Mouse (Mus musculus): ENCODE measurements at regions not wholly inside any gene's neighbourhood (a gene's known extent, or its start where the extent isn't known, plus 50 kb on each side); places are given as distances from the start of the nearest gene placed in this dataset.

- CTCF ChIA-PET, result no interaction called here
Measured at GRCm38 (mm10) chr3:128787686-128788085, 412.0 kb upstream of the Pitx2 start.

- CTCF ChIA-PET, result no interaction called here
Measured at GRCm38 (mm10) chr3:128795931-128796330, 403.7 kb upstream of the Pitx2 start.

GRCm38 (mm10) chr3:128797829-128798228, 401.8 kb upstream of the Pitx2 start:
- CTCF ChIA-PET, result no interaction called here

DNA sequence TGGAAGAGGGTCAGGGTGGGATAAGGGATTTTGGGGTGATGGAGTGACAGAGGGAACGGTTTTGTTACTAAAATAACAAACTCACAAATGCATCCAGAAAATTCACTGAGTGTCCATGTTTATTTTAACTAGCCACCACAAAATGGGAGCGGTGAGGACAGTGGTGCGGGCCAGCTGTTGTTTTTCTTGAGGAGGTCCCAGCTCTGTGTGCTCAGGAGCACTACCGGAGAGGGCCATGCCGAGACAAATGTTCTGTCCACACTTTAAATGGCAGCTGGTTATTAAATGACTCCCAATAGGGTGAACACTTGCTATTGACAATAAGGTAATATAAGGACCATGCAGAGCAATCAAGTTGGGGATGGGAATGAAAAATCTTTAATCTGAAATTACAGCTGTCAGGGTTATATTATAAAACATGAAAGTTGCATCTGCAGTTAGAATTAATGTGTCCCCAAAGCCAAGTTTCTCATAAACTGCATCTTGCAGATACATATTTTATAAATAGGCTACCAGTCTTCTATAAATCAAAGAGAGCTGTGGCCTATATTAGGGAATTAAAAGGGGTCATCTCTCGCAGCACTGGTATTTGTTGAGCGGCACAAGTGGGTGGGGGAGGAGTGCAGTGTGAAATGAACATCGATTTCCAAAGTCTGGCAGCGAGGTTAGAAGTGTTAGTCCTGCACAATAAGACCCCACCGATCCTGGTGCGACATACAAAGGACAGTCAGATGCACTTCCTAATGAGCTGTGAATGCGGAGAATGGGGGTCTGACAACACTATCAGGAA, 370.1 kb upstream of the Pitx2 start:
- CTCF ChIA-PET, result no interaction called here

- CTCF ChIA-PET, result no interaction called here
Measured at GRCm38 (mm10) chr3:128850327-128850977, 349.2 kb upstream of the Pitx2 start.

DNA sequence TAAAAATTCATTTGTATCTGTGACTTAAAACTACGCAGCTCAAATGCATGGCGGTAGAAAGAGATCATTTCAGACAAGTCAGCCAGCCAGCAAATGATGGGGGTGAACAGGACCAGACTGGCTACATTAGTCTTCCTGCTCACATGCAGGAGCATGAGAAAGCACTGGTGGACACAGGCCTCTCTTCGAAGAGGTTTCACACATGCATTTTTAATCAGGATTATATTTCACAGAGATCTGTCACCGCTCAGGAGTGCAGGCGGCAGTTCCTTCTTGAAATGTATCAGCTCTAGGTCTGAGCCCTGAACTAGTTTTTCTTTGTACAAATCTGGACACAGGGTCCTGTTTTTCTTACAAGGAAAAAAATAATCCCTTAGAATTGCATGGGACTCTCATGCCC, 343.2 kb upstream of the Pitx2 start:
- CTCF ChIA-PET, result no interaction called here

GRCm38 (mm10) chr3:128881685-128882444, 317.8 kb upstream of the Pitx2 start:
- CTCF ChIA-PET, result no interaction called here

DNA sequence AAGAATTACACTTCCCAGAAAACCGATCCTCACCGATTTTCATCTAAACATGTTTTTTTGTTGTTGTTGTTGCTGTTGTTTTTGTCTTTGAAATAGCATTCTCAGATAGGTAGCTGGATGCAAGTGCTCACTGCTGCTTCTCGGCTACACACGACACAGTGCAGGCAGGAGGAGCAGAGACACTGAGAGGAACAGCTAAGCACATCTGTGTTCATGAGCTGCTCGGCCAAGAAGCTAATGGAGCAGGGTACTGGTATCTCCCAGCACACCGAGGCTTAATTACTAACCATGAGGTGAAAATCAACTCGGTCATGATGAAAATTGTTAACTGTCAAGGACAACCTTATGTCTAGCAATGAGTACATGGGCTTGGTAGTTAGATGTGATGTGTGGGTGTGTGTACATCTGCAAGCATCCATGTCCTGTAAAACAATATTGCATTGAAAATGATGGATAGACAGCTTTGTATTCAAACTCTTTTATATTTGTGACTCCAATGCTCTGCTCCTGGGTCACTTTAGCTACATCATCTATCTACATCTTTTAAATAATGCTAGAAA, 316.0 kb upstream of the Pitx2 start:
- CTCF ChIA-PET, result no interaction called here

DNA sequence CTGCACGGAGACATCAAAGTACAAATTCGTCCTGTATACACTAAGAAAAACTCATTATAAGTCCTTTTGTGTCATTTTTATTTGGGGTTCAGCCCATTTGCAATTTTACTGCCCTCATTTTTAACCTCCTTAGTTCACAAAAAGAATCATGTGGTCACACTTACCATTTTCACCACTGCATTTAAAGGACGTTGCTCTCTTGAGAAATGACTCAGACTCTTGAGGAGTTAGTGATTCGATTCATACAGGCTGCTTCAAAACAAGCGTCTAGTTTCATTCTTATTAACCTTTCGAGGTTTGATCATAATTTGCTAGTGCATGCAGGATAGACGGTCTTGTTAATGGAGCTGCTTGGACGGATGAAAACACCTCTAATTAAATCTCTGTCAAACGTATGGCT, 313.0 kb upstream of the Pitx2 start:
- CTCF ChIA-PET, result no interaction called here

- CTCF ChIA-PET, result no interaction called here
Measured at GRCm38 (mm10) chr3:128891078-128891477, 308.6 kb upstream of the Pitx2 start.

DNA sequence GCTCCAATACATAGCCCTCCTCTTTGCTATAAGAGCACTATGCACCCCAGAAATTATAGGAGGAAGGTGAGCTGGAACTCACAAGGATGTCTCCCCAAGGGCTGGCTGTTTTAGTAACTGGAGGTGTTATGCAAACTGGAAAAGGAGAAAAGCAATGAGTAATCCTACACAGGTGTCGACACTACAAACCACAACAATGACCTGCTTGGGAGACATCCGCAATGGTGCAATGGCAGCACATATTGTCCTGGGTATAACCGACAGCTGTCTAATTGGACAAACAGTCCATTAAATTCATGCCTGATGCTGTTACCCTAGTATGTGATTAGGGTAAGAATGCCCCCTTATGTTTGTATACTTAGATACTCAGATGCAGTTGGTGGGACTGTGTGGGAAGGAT, 303.1 kb upstream of the Pitx2 start:
- CTCF ChIA-PET, result no interaction called here

DNA sequence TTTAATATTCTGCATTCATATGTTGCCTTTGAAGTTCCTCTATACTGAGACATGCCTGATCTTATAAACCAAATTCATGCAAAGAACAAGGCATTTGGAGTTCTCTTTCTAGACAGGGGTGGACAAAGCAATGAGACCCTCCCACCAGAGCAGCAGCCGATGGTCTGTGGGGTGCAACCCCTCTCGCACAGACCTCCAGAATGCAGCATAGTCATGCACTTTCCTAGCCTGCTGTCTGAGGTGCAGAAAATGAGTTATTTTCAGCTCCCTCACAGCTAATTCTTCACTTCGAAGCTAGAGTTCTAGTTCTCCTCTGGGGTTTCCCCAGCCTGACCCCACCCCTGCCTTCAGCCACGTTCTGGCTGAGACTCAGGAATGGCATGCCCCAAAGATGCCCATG, 288.6 kb upstream of the Pitx2 start:
- CTCF ChIA-PET, result no interaction called here

GRCm38 (mm10) chr3:128921428-128921827, 278.2 kb upstream of the Pitx2 start:
- CTCF ChIA-PET, result no interaction called here

DNA sequence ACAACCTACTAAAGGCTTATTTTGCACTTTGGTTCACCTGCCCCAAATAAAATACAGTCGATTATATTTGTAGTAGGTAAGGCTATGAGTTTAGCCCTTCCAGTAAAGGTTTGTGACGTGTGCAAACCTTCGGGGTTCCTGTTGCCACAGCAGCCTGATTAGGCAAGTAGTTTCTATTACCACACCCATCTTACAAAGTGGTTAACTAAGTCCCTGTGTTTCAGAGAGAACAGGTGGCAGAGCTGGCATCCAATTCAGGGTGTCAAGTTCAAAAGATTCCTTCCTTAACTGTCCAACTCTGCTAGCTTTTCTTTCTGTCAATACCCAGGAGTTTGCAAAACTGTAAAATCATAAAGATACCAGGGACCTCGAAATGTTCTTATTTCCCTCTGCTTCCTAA, 277.5 kb upstream of the Pitx2 start:
- CTCF ChIA-PET, result no interaction called here

- CTCF ChIA-PET, result no interaction called here
Measured at GRCm38 (mm10) chr3:128938536-128938935, 261.1 kb upstream of the Pitx2 start.

- CTCF ChIA-PET, result no interaction called here
Measured at GRCm38 (mm10) chr3:128941156-128941555, 258.5 kb upstream of the Pitx2 start.

DNA sequence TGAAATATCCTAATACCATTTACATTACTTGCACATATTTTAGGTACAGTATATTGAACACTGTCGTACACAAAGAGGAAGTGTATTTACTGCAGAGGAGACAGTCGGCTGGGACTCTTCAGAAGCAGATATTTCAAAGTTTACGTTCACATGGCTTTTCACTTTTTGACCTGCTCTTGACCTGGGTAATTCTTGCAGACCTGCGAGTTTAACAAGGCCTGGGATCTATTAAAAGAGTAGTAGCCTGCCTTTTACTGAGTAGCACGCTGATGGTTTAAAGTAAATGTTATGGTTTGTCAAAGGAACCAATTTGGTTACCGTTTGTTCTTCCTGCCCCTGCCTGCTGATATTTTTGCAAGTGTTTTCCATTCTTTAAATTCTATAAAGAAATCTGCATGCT, 255.0 kb upstream of the Pitx2 start:
- CTCF ChIA-PET, result no interaction called here

DNA sequence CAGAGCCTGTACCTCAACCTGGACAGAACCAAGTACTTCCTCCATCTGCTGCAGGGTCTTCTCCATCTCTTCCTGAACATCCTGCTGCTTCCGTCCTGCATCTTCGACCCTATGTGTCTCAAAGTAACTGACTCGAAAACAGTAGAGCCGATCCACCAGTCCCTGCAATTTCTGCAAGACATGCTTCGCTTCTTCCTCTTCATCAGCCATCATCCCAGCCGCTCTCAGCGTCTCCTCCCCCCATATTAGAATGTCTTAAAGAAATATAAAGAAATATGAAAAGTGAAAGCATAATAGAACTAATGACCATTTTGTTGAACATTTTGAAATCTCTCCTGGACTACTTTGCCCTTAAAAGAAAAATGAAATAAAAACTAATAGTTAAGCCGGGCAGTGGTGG, 244.8 kb upstream of the Pitx2 start:
- CTCF ChIA-PET, result no interaction called here

- CTCF ChIA-PET, result no interaction called here
Measured at GRCm38 (mm10) chr3:128976752-128977151, 222.9 kb upstream of the Pitx2 start.

- CTCF ChIA-PET, result no interaction called here
Measured at GRCm38 (mm10) chr3:128990183-128990912, 209.3 kb upstream of the Pitx2 start.

GRCm38 (mm10) chr3:129002866-129003265, 196.8 kb upstream of the Pitx2 start:
- CTCF ChIA-PET, result no interaction called here

- CTCF ChIA-PET, result no interaction called here
Measured at GRCm38 (mm10) chr3:129004085-129004484, 195.6 kb upstream of the Pitx2 start.

Data from spleen, embryonic (tissue).